Mouse (Mus musculus): ENCODE results near the gene Bmp2k. TPM values are rescaled to one million over a fixed set of nuclear protein-coding genes. Genes with fewer than 3 reads are reported as not detected.

Bmp2k gene
- polyA plus RNA-seq, 1 experiment from 2014 or later, result 15.2 TPM

- Histone ChIP-seq H3K4me1 (ENCODE audit: insufficient read depth) (peaks cover 22% of the 10 kb centered on the region), H3K27ac (ENCODE audit: low read depth) (peak overlapping the region; percentile 65; the same call in 1 of the 2 replicates), H3K4me3 (ENCODE audit: low read depth, low read length) (no peak overlapping the region), H3K36me3 (replicated peaks; ENCODE audit: insufficient read depth, low read length) (no peaks in the 10 kb centered on the region), H3K9me3 (ENCODE audit: low read length) (no peaks in the 10 kb centered on the region), H3K9ac (replicated peaks) (no peak overlapping the region), H3K27me3 (ENCODE audit: insufficient read depth, low read length) (no peaks in the 10 kb centered on the region), H3K4me2 (ENCODE audit: low read depth, low read length) (0 out of 2 replicates have a peak overlapping the region, but pooled peaks have one; percentile 24)
- ATAC-seq (peak; percentile 91), DNase-seq (no peak)
- 43% methylated on average over 4 of the region's 4 CpGs for WGBS (ENCODE audit: insufficient replicate concordance)
- peak; percentile 100 for TF ChIP-seq EP300 (IDR thresholded peaks at IDR 0.05; ENCODE audit: low read depth)
- TF ChIP-seq CTCF (IDR thresholded peaks at IDR 0.05; ENCODE audit: low read depth), result no peak
Observed at GRCm38 (mm10) chr5:96988880-96989279, 8.6 kb upstream of the Bmp2k start.

- H3K27ac ChIP-seq (ENCODE audit: low read depth), result no peak overlapping the region
- DNase-seq (no peak), ATAC-seq (no peak)
- H3K27me3 ChIP-seq (ENCODE audit: insufficient read depth, low read length), result no peaks in the 10 kb centered on the region
- no peaks in the 10 kb centered on the region for H3K36me3 ChIP-seq (replicated peaks; ENCODE audit: insufficient read depth, low read length)
- no peak overlapping the region for H3K4me2 ChIP-seq (ENCODE audit: low read depth, low read length)
- TF ChIP-seq CTCF (IDR thresholded peaks at IDR 0.05; ENCODE audit: low read depth), result no peak
- no peak for TF ChIP-seq EP300 (IDR thresholded peaks at IDR 0.05; ENCODE audit: low read depth)
- no peak overlapping the region for H3K4me3 ChIP-seq (ENCODE audit: low read depth, low read length)
- no peaks in the 10 kb centered on the region for H3K9me3 ChIP-seq (ENCODE audit: low read length)
- peaks cover 24% of the 10 kb centered on the region for H3K4me1 ChIP-seq (ENCODE audit: insufficient read depth)
- WGBS (ENCODE audit: insufficient replicate concordance), result 96% methylated on average over 6 of the region's 6 CpGs
- H3K9ac ChIP-seq (replicated peaks), result no peak overlapping the region
Observed at GRCm38 (mm10) chr5:96991156-96991555, 6.3 kb upstream of the Bmp2k start.

- H3K27ac ChIP-seq (ENCODE audit: low read depth), result no peak overlapping the region
- no peak overlapping the region for H3K4me2 ChIP-seq (ENCODE audit: low read depth, low read length)
- no peaks in the 10 kb centered on the region for H3K36me3 ChIP-seq (replicated peaks; ENCODE audit: insufficient read depth, low read length)
- no peaks in the 10 kb centered on the region for H3K27me3 ChIP-seq (ENCODE audit: insufficient read depth, low read length)
- H3K9me3 ChIP-seq (ENCODE audit: low read length), result no peaks in the 10 kb centered on the region
- H3K9ac ChIP-seq (replicated peaks), result no peak overlapping the region
- WGBS (ENCODE audit: insufficient replicate concordance), result 85% methylated on average over 5 of the region's 5 CpGs
- DNase-seq, result no peak
- no peak overlapping the region for H3K4me3 ChIP-seq (ENCODE audit: low read depth, low read length)
- TF ChIP-seq CTCF (IDR thresholded peaks at IDR 0.05; ENCODE audit: low read depth) (no peak), EP300 (IDR thresholded peaks at IDR 0.05; ENCODE audit: low read depth) (no peak)
- ATAC-seq, result no peak
- H3K4me1 ChIP-seq (ENCODE audit: insufficient read depth), result peaks cover 33% of the 10 kb centered on the region
Observed at GRCm38 (mm10) chr5:96992651-96993050, 4.8 kb upstream of the Bmp2k start.

- Histone ChIP-seq H3K36me3 (replicated peaks; ENCODE audit: insufficient read depth, low read length) (no peaks in the 10 kb centered on the region), H3K4me3 (ENCODE audit: low read depth, low read length) (no peak overlapping the region), H3K27ac (ENCODE audit: low read depth) (no peak overlapping the region), H3K4me2 (ENCODE audit: low read depth, low read length) (no peak overlapping the region), H3K9ac (replicated peaks) (no peak overlapping the region), H3K9me3 (ENCODE audit: low read length) (no peaks in the 10 kb centered on the region), H3K4me1 (ENCODE audit: insufficient read depth) (peaks cover 33% of the 10 kb centered on the region), H3K27me3 (ENCODE audit: insufficient read depth, low read length) (no peaks in the 10 kb centered on the region)
- ATAC-seq, result no peak
- DNase-seq, result no peak
- TF ChIP-seq CTCF (IDR thresholded peaks at IDR 0.05; ENCODE audit: low read depth), result no peak
- no peak for TF ChIP-seq EP300 (IDR thresholded peaks at IDR 0.05; ENCODE audit: low read depth)
- WGBS (ENCODE audit: insufficient replicate concordance), result 70% methylated on average over 8 of the region's 8 CpGs
Observed at GRCm38 (mm10) chr5:96993057-96993456, 4.4 kb upstream of the Bmp2k start.

- 79% methylated on average over 5 of the region's 5 CpGs for WGBS (ENCODE audit: insufficient replicate concordance)
- no peak overlapping the region for H3K27ac ChIP-seq (ENCODE audit: low read depth)
- no peak overlapping the region for H3K4me3 ChIP-seq (ENCODE audit: low read depth, low read length)
- DNase-seq (no peak), ATAC-seq (no peak)
- peaks cover 29% of the 10 kb centered on the region for H3K4me1 ChIP-seq (ENCODE audit: insufficient read depth)
- peaks cover under 1% of the 10 kb centered on the region; the same call in 1 of the 2 replicates for H3K36me3 ChIP-seq (replicated peaks; ENCODE audit: insufficient read depth, low read length)
- H3K9me3 ChIP-seq (ENCODE audit: low read length), result no peaks in the 10 kb centered on the region
- no peak overlapping the region for H3K4me2 ChIP-seq (ENCODE audit: low read depth, low read length)
- no peak overlapping the region for H3K9ac ChIP-seq (replicated peaks)
- TF ChIP-seq EP300 (IDR thresholded peaks at IDR 0.05; ENCODE audit: low read depth), result no peak
- no peak for TF ChIP-seq CTCF (IDR thresholded peaks at IDR 0.05; ENCODE audit: low read depth)
- H3K27me3 ChIP-seq (ENCODE audit: insufficient read depth, low read length), result no peaks in the 10 kb centered on the region
Observed at GRCm38 (mm10) chr5:96995791-96996190, 1.7 kb upstream of the Bmp2k start.

- no peak for DNase-seq
- H3K4me2 ChIP-seq (ENCODE audit: low read depth, low read length), result peak overlapping the region; percentile 93
- no peak for TF ChIP-seq CTCF (IDR thresholded peaks at IDR 0.05; ENCODE audit: low read depth)
- TF ChIP-seq EP300 (IDR thresholded peaks at IDR 0.05; ENCODE audit: low read depth), result no peak
- no peaks in the 10 kb centered on the region for H3K9me3 ChIP-seq (ENCODE audit: low read length)
- peak overlapping the region; percentile 88 for H3K9ac ChIP-seq (replicated peaks)
- WGBS (ENCODE audit: insufficient replicate concordance), result 14% methylated on average over 39 of the region's 39 CpGs
- peak; percentile 26 for ATAC-seq
- peaks cover 38% of the 10 kb centered on the region for H3K4me1 ChIP-seq (ENCODE audit: insufficient read depth)
- H3K27me3 ChIP-seq (ENCODE audit: insufficient read depth, low read length), result no peaks in the 10 kb centered on the region
- peaks cover 6% of the 10 kb centered on the region; the same call in 1 of the 2 replicates for H3K36me3 ChIP-seq (replicated peaks; ENCODE audit: insufficient read depth, low read length)
- peak overlapping the region; percentile 99 for H3K27ac ChIP-seq (ENCODE audit: low read depth)
- peak overlapping the region; percentile 84 for H3K4me3 ChIP-seq (ENCODE audit: low read depth, low read length)
Observed at GRCm38 (mm10) chr5:96996401-96997309, 834 bp upstream of the Bmp2k start.
